Mouse (Mus musculus): ENCODE results near the gene Plekha7. TPM values are rescaled to one million over a fixed set of nuclear protein-coding genes. Genes with fewer than 3 reads are reported as not detected.

The Plekha7 gene
- polyA plus RNA-seq, 1 experiment from 2014 or later: 9.7 TPM

- WGBS: under 1% methylated on average over 16 of the region's 16 CpGs
- H3K27me3 ChIP-seq: no peaks in the 10 kb centered on the region
- H3K4me2 ChIP-seq (replicated peaks): peak overlapping the region; percentile 94
- peaks cover 21% of the 10 kb centered on the region for H3K4me1 ChIP-seq
- ATAC-seq (replicated peaks): peak; percentile 7; the same call in 1 of the 2 replicates
- peak overlapping the region; percentile 65 for H3K4me3 ChIP-seq
- H3K27ac ChIP-seq (replicated peaks): no peak overlapping the region
- no peaks in the 10 kb centered on the region for H3K36me3 ChIP-seq
- no peaks in the 10 kb centered on the region for H3K9me3 ChIP-seq
- H3K9ac ChIP-seq (replicated peaks): 0 out of 2 replicates have a peak overlapping the region, but pooled peaks have one; percentile 13
Measured at GRCm38 (mm10) chr7:116308632-116308991, 436 bp upstream of the Plekha7 start.

GRCm38 (mm10) chr7:116307099-116307870, 891 bp downstream of the Plekha7 start:
- Histone ChIP-seq H3K9ac (replicated peaks) (peak overlapping the region; percentile 47), H3K4me3 (peak overlapping the region; percentile 65), H3K27me3 (no peaks in the 10 kb centered on the region), H3K9me3 (no peaks in the 10 kb centered on the region), H3K4me2 (replicated peaks) (peak overlapping the region; percentile 94), H3K36me3 (no peaks in the 10 kb centered on the region), H3K4me1 (peaks cover 21% of the 10 kb centered on the region), H3K27ac (replicated peaks) (peak overlapping the region; percentile 45)
- WGBS: under 1% methylated on average over 62 of the region's 63 CpGs
- ATAC-seq (replicated peaks): peak; percentile 87

GRCm38 (mm10) chr7:116306601-116307000, 1.6 kb downstream of the Plekha7 start:
- 4% methylated on average over 5 of the region's 5 CpGs for WGBS
- Histone ChIP-seq H3K36me3 (no peaks in the 10 kb centered on the region), H3K9ac (replicated peaks) (no peak overlapping the region), H3K27me3 (no peaks in the 10 kb centered on the region), H3K4me1 (peaks cover 26% of the 10 kb centered on the region), H3K9me3 (no peaks in the 10 kb centered on the region), H3K4me3 (peak overlapping the region; percentile 65), H3K4me2 (replicated peaks) (peak overlapping the region; percentile 94), H3K27ac (replicated peaks) (no peak overlapping the region)
- no peak for ATAC-seq (replicated peaks)

- Histone ChIP-seq H3K9ac (replicated peaks) (no peak overlapping the region), H3K27ac (replicated peaks) (no peak overlapping the region), H3K4me3 (no peak overlapping the region), H3K9me3 (no peaks in the 10 kb centered on the region), H3K4me2 (replicated peaks) (no peak overlapping the region), H3K36me3 (no peaks in the 10 kb centered on the region), H3K27me3 (no peaks in the 10 kb centered on the region), H3K4me1 (peaks cover 27% of the 10 kb centered on the region)
- WGBS: 76% methylated on average over 5 of the region's 5 CpGs
- ATAC-seq (replicated peaks): no peak
Measured at GRCm38 (mm10) chr7:116301661-116302311, 6.4 kb downstream of the Plekha7 start.

- Histone ChIP-seq H3K36me3 (no peaks in the 10 kb centered on the region), H3K9ac (replicated peaks) (no peak overlapping the region), H3K4me2 (replicated peaks) (no peak overlapping the region), H3K4me1 (peaks cover 21% of the 10 kb centered on the region), H3K4me3 (no peak overlapping the region), H3K27ac (replicated peaks) (no peak overlapping the region), H3K27me3 (no peaks in the 10 kb centered on the region), H3K9me3 (no peaks in the 10 kb centered on the region)
- no peak for ATAC-seq (replicated peaks)
- WGBS: 90% methylated on average over 4 of the region's 4 CpGs
Measured at GRCm38 (mm10) chr7:116301144-116301543, 7.0 kb downstream of the Plekha7 start.

- Histone ChIP-seq H3K4me3 (no peak overlapping the region), H3K4me1 (peaks cover 20% of the 10 kb centered on the region), H3K36me3 (no peaks in the 10 kb centered on the region), H3K4me2 (replicated peaks) (no peak overlapping the region), H3K27ac (replicated peaks) (no peak overlapping the region), H3K27me3 (no peaks in the 10 kb centered on the region), H3K9me3 (no peaks in the 10 kb centered on the region), H3K9ac (replicated peaks) (no peak overlapping the region)
- peak; percentile 80 for ATAC-seq (replicated peaks)
- 67% methylated on average over 2 of the region's 2 CpGs for WGBS
Measured at GRCm38 (mm10) chr7:116298851-116299250, 9.3 kb downstream of the Plekha7 start.

GRCm38 (mm10) chr7:116298389-116298788, 9.8 kb downstream of the Plekha7 start:
- 51% methylated on average over 10 of the region's 10 CpGs for WGBS
- peaks cover 20% of the 10 kb centered on the region for H3K4me1 ChIP-seq
- H3K27me3 ChIP-seq: no peaks in the 10 kb centered on the region
- no peak overlapping the region for H3K4me3 ChIP-seq
- no peaks in the 10 kb centered on the region for H3K9me3 ChIP-seq
- H3K4me2 ChIP-seq (replicated peaks): no peak overlapping the region
- H3K27ac ChIP-seq (replicated peaks): no peak overlapping the region
- H3K36me3 ChIP-seq: no peaks in the 10 kb centered on the region
- peak; percentile 58; the same call in 1 of the 2 replicates for ATAC-seq (replicated peaks)
- H3K9ac ChIP-seq (replicated peaks): no peak overlapping the region

- WGBS: 60% methylated on average over 3 of the region's 3 CpGs
- no peaks in the 10 kb centered on the region for H3K27me3 ChIP-seq
- no peak overlapping the region for H3K4me3 ChIP-seq
- no peak overlapping the region for H3K27ac ChIP-seq (replicated peaks)
- H3K4me1 ChIP-seq: peaks cover 14% of the 10 kb centered on the region
- no peaks in the 10 kb centered on the region for H3K9me3 ChIP-seq
- ATAC-seq (replicated peaks): no peak
- no peaks in the 10 kb centered on the region for H3K36me3 ChIP-seq
- no peak overlapping the region for H3K4me2 ChIP-seq (replicated peaks)
- H3K9ac ChIP-seq (replicated peaks): no peak overlapping the region
Measured at GRCm38 (mm10) chr7:116294961-116295360, 13.2 kb downstream of the Plekha7 start.

- Histone ChIP-seq H3K9me3 (no peaks in the 10 kb centered on the region), H3K36me3 (no peaks in the 10 kb centered on the region), H3K9ac (replicated peaks) (no peak overlapping the region), H3K4me1 (no peaks in the 10 kb centered on the region), H3K4me3 (no peak overlapping the region), H3K4me2 (replicated peaks) (no peak overlapping the region), H3K27ac (replicated peaks) (no peak overlapping the region), H3K27me3 (no peaks in the 10 kb centered on the region)
- 68% methylated on average over 5 of the region's 5 CpGs for WGBS
- no peak for ATAC-seq (replicated peaks)
Measured at GRCm38 (mm10) chr7:116292377-116292776, 15.8 kb downstream of the Plekha7 start.

- 74% methylated on average over 1 of the region's 1 CpGs for WGBS
- no peaks in the 10 kb centered on the region for H3K9me3 ChIP-seq
- no peaks in the 10 kb centered on the region for H3K27me3 ChIP-seq
- H3K27ac ChIP-seq (replicated peaks): no peak overlapping the region
- H3K4me3 ChIP-seq: no peak overlapping the region
- no peak for ATAC-seq (replicated peaks)
- H3K36me3 ChIP-seq: no peaks in the 10 kb centered on the region
- no peak overlapping the region for H3K9ac ChIP-seq (replicated peaks)
- no peak overlapping the region for H3K4me2 ChIP-seq (replicated peaks)
- H3K4me1 ChIP-seq: peaks cover 3% of the 10 kb centered on the region; the same call in 1 of the 2 replicates
Measured at GRCm38 (mm10) chr7:116290559-116290958, 17.6 kb downstream of the Plekha7 start.

- H3K36me3 ChIP-seq: no peaks in the 10 kb centered on the region
- no peak for ATAC-seq (replicated peaks)
- H3K4me2 ChIP-seq (replicated peaks): no peak overlapping the region
- WGBS: 88% methylated on average over 3 of the region's 3 CpGs
- H3K4me1 ChIP-seq: peaks cover 3% of the 10 kb centered on the region; the same call in 1 of the 2 replicates
- H3K4me3 ChIP-seq: no peak overlapping the region
- no peak overlapping the region for H3K9ac ChIP-seq (replicated peaks)
- H3K9me3 ChIP-seq: no peaks in the 10 kb centered on the region
- no peak overlapping the region for H3K27ac ChIP-seq (replicated peaks)
- no peaks in the 10 kb centered on the region for H3K27me3 ChIP-seq
Measured at GRCm38 (mm10) chr7:116288996-116289395, 19.2 kb downstream of the Plekha7 start.

- 92% methylated on average over 5 of the region's 5 CpGs for WGBS
- H3K4me3 ChIP-seq: no peak overlapping the region
- no peak for ATAC-seq (replicated peaks)
Measured at GRCm38 (mm10) chr7:116287959-116288358, 20.2 kb downstream of the Plekha7 start.

More at GRCm38 (mm10) chr7:116287959-116288358, 20.2 kb downstream of the Plekha7 start:
- Histone ChIP-seq H3K9ac (replicated peaks) (no peak overlapping the region), H3K36me3 (no peaks in the 10 kb centered on the region), H3K27me3 (no peaks in the 10 kb centered on the region), H3K4me1 (peaks cover 13% of the 10 kb centered on the region), H3K27ac (replicated peaks) (no peak overlapping the region), H3K4me2 (replicated peaks) (no peak overlapping the region), H3K9me3 (no peaks in the 10 kb centered on the region)
